Mouse (Mus musculus) heart, embryonic 15.5 days (tissue): ENCODE measurements around the gene Doxl2. TPM values are rescaled to one million over a fixed set of nuclear protein-coding genes. Genes with fewer than 3 reads are reported as not detected.

Source experiments
- ATAC-seq: fragments of 200-750 bp; cut with Nextera tagmentation; replicated peaks from 2 replicates; pipeline ENCODE4 v1.8.0; 2017; ENCODE audit warnings: low read depth, moderate TSS enrichment; ENCODE audit not compliant: insufficient number of reproducible peaks, insufficient read depth, low FRiP score
- H3K27ac ChIP-seq: fragments of 300-500 bp; sonication (generic); 2 replicates; pipeline ENCODE4 v1.5.1; 2015; ENCODE audit warnings: mild to moderate bottlenecking, inconsistent platforms
- H3K27me3 ChIP-seq: fragments of 300-500 bp; sonication (generic); 2 replicates; pipeline ENCODE4 v1.6.1; 2015; ENCODE audit warnings: inconsistent platforms
- H3K36me3 ChIP-seq: fragments of 300-500 bp; sonication (generic); 2 replicates; pipeline ENCODE4 v1.6.1; 2015; ENCODE audit warnings: mild to moderate bottlenecking, inconsistent platforms
- H3K4me1 ChIP-seq: fragments of 300-500 bp; sonication (generic); replicated peaks from 2 replicates; pipeline ENCODE4 v1.6.1; 2015; ENCODE audit warnings: inconsistent platforms
- H3K4me2 ChIP-seq: fragments of 300-500 bp; sonication (generic); 2 replicates; pipeline ENCODE4 v1.6.1; 2015; ENCODE audit warnings: inconsistent platforms, mild to moderate bottlenecking, moderate library complexity
- H3K4me3 ChIP-seq: fragments of 300-500 bp; sonication (generic); 2 replicates; pipeline ENCODE4 v1.5.1; 2015; ENCODE audit warnings: mild to moderate bottlenecking, inconsistent platforms
- H3K9ac ChIP-seq: fragments of 300-500 bp; sonication (generic); 2 replicates; pipeline ENCODE4 v1.6.1; 2015; ENCODE audit warnings: mild to moderate bottlenecking, inconsistent platforms
- H3K9me3 ChIP-seq: fragments of 300-500 bp; sonication (generic); replicated peaks from 2 replicates; pipeline ENCODE4 v1.6.1; 2016; ENCODE audit warnings: inconsistent platforms
- WGBS: fragments of 180-500 bp; shearing (Covaris S2); methylation state at CpG from one replicate; pipeline ENCODE4 v1.1.7; 2015; ENCODE audit warnings: mixed read lengths; 5-methylcytosine and 5-hydroxymethylcytosine counted together
- polyA plus RNA-seq: library from polyadenylated mRNA; unstranded; fragments of >200 nt; fragmentation: Nextera tagmentation; extraction: Ambion mirVana; gene quantifications from 2 replicates; pipeline ENCODE4 v1.2.1, GENCODE M21; 2015

The Doxl2 gene
- polyA plus RNA-seq, 1 experiment from 2014 or later: not detected

GRCm38 (mm10) chr6:48967868-48968267 is 6.9 kb upstream of the Doxl2 start:
- Histone ChIP-seq H3K27me3 (no peaks in the 10 kb centered on the region), H3K4me2 (no peak overlapping the region)

GRCm38 (mm10) chr6:48979616-48980015 is 4.9 kb downstream of the Doxl2 start:
- Histone ChIP-seq H3K4me2 (no peak overlapping the region), H3K27me3 (no peaks in the 10 kb centered on the region), H3K4me3 (no peak overlapping the region), H3K9ac (no peak overlapping the region), H3K9me3 (no peaks in the 10 kb centered on the region), H3K4me1 (no peaks in the 10 kb centered on the region), H3K27ac (no peak overlapping the region), H3K36me3 (no peaks in the 10 kb centered on the region)
- WGBS: 30% methylated on average over 1 of the region's 1 CpGs
- ATAC-seq: no peak

More at GRCm38 (mm10) chr6:48967868-48968267, 6.9 kb upstream of the Doxl2 start:
- Histone ChIP-seq H3K9me3 (no peaks in the 10 kb centered on the region), H3K4me3 (no peak overlapping the region), H3K9ac (no peak overlapping the region), H3K36me3 (no peaks in the 10 kb centered on the region), H3K4me1 (no peaks in the 10 kb centered on the region), H3K27ac (no peak overlapping the region)
- no peak for ATAC-seq

DNA sequence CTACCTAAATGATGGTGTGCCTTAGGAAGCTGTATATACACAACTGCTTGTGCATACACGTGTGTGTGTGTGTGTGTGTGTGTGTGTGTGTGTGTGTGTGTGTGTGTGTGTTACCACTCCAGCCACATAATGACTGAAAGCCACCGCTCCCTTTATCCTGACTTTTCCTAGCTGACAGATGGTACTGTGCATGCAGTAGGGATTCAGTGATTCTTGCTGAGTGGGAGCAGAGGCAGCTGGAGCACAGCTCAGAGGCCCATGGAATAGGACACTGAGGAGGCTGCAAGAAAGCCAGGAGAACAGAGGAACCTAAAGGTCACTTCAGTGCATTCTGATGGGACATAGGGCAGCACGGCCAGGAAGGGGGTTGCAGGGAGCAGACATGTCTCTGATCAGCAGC is 7.5 kb downstream of the Doxl2 start:
- H3K27ac ChIP-seq: no peak overlapping the region
- H3K27me3 ChIP-seq: no peaks in the 10 kb centered on the region
- no peak overlapping the region for H3K9ac ChIP-seq
- no peaks in the 10 kb centered on the region for H3K4me1 ChIP-seq
- no peak for ATAC-seq
- WGBS: 63% methylated on average over 3 of the region's 3 CpGs
- no peaks in the 10 kb centered on the region for H3K36me3 ChIP-seq
- no peak overlapping the region for H3K4me3 ChIP-seq
- H3K4me2 ChIP-seq: no peak overlapping the region
- H3K9me3 ChIP-seq: no peaks in the 10 kb centered on the region

- H3K4me1 ChIP-seq: no peaks in the 10 kb centered on the region
- no peaks in the 10 kb centered on the region for H3K9me3 ChIP-seq
- no peak for ATAC-seq
- 27% methylated on average over 7 of the region's 7 CpGs for WGBS
- no peak within 1 kb of the TSS for H3K9ac ChIP-seq
- H3K27ac ChIP-seq: no peak within 1 kb of the TSS
- H3K4me2 ChIP-seq: no peak within 1 kb of the TSS
- no peaks in the 10 kb centered on the region for H3K36me3 ChIP-seq
- no peak within 1 kb of the TSS for H3K4me3 ChIP-seq
- H3K27me3 ChIP-seq: no peaks in the 10 kb centered on the region
These were observed 11.8 kb downstream of the Doxl2 start, which contains the start of gene Svs1 for GRCm38 (mm10) chr6:48986444-48986990. TSS of gene Svs1 (plus strand) at chr6:48986861.

DNA sequence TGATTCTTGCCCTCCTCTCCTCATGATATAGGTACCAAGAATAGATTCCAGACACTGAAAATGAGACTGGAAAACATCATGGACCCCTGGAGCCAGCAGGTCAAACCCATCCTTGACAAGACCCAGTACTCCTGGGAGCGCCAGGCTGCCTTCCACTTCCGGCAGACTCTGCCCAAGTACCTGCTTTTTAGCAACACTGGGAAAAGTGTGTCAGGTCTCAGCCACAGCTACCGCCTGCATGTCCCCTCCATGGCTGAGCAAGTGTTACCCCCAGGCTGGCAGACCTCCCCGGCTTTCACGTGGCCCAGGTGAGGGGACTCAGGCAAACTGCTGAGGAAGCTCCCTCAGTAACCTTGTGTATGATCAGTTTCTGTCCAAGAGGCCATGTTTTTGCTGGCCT is 15.2 kb downstream of the Doxl2 start:
- H3K36me3 ChIP-seq: no peaks in the 10 kb centered on the region
- 83% methylated on average over 5 of the region's 5 CpGs for WGBS
- no peaks in the 10 kb centered on the region for H3K9me3 ChIP-seq
- H3K4me1 ChIP-seq: no peaks in the 10 kb centered on the region
- no peaks in the 10 kb centered on the region for H3K27me3 ChIP-seq
- ATAC-seq: no peak
- no peak overlapping the region for H3K27ac ChIP-seq
- H3K4me3 ChIP-seq: no peak overlapping the region
- H3K4me2 ChIP-seq: no peak overlapping the region
- no peak overlapping the region for H3K9ac ChIP-seq

DNA sequence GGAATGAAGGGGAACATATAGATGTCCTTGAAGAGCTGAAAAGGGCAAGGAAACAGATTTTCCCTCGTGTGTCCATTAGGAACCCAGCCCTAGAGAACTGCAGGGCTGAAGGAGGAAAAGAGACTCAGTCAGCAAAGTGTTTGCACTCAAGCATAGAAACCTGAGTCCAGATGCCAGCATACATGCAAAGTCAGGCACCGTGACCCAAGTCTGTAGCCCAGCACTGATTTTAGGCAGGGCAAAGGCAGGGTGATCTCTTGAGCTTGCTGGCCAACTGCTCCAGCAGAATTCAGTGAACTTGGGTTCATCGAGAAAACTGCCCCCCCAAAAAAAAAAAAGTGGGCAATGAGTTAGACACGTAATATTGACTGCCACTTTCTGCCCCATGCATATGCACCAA is 17.2 kb downstream of the Doxl2 start:
- H3K36me3 ChIP-seq: no peaks in the 10 kb centered on the region
- WGBS: 66% methylated on average over 4 of the region's 4 CpGs
- H3K4me3 ChIP-seq: no peak overlapping the region
- ATAC-seq: no peak
- H3K9ac ChIP-seq: no peak overlapping the region
- no peak overlapping the region for H3K27ac ChIP-seq
- H3K4me2 ChIP-seq: no peak overlapping the region
- no peaks in the 10 kb centered on the region for H3K27me3 ChIP-seq
- H3K4me1 ChIP-seq: no peaks in the 10 kb centered on the region
- H3K9me3 ChIP-seq: no peaks in the 10 kb centered on the region

- ATAC-seq: no peak
- Histone ChIP-seq H3K4me2 (no peak overlapping the region), H3K9me3 (no peaks in the 10 kb centered on the region), H3K4me1 (no peaks in the 10 kb centered on the region), H3K9ac (no peak overlapping the region), H3K27ac (no peak overlapping the region), H3K36me3 (no peaks in the 10 kb centered on the region), H3K4me3 (no peak overlapping the region), H3K27me3 (no peaks in the 10 kb centered on the region)
- 48% methylated on average over 6 of the region's 6 CpGs for WGBS
These were observed 23.4 kb downstream of the Doxl2 start for GRCm38 (mm10) chr6:48998186-48998585.

- no peaks in the 10 kb centered on the region for H3K4me1 ChIP-seq
- no peak overlapping the region for H3K9ac ChIP-seq
- no peak overlapping the region for H3K27ac ChIP-seq
- H3K36me3 ChIP-seq: no peaks in the 10 kb centered on the region
- no peaks in the 10 kb centered on the region for H3K27me3 ChIP-seq
- 78% methylated on average over 4 of the region's 4 CpGs for WGBS
- ATAC-seq: no peak
- H3K4me3 ChIP-seq: no peak overlapping the region
- H3K4me2 ChIP-seq: no peak overlapping the region
- H3K9me3 ChIP-seq: no peaks in the 10 kb centered on the region
These were observed 24.0 kb downstream of the Doxl2 start for GRCm38 (mm10) chr6:48998796-48999195.

DNA sequence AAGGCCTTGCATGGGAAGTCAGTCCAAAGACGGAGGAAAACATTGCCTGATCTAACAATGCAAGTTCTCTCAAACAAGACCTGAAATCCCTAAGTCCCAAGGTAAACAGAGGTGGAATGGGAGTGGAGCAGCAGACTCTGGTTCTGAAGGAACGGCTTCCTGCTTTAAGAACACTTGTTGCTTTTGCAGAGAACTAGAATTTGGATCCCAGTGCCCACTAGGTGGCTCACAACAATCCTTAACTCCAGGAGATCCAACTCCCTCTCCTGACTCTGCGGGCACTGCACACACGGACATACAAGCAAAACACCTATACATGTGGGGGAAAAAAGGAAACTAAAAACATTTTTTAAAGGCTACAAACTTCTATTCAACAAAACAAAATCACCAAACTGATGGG is 28.6 kb downstream of the Doxl2 start:
- H3K27ac ChIP-seq: no peak overlapping the region
- H3K4me2 ChIP-seq: no peak overlapping the region
- 40% methylated on average over 4 of the region's 4 CpGs for WGBS
- no peaks in the 10 kb centered on the region for H3K36me3 ChIP-seq
- H3K27me3 ChIP-seq: no peaks in the 10 kb centered on the region
- no peak overlapping the region for H3K9ac ChIP-seq
- ATAC-seq: no peak
- H3K4me3 ChIP-seq: no peak overlapping the region
- no peaks in the 10 kb centered on the region for H3K9me3 ChIP-seq
- 0 out of 2 replicates have a peak, but pooled peaks cover 3% of the 10 kb centered on the region for H3K4me1 ChIP-seq

DNA sequence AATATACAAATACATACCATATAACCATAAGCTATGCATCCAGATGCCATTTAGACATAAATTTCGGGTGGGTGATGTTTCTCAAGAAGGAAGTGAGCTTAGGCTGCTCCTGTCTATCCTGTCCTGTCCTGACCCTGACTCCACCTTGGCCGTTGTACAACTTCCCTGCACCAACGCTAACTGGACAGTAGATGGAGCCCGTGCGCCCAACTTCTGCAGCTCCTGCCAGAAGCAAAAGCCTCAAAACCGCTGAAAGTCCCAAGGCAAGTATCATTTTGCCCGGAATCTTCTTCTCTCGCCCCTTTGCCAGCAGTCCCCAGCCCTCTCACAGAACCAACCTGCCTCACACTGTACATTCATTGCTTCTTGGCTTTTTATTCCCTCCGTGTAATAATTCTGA is 33.2 kb downstream of the Doxl2 start:
- peaks cover 10% of the 10 kb centered on the region for H3K4me1 ChIP-seq
- no peak for ATAC-seq
- no peaks in the 10 kb centered on the region for H3K27me3 ChIP-seq
- under 1% methylated on average over 9 of the region's 9 CpGs for WGBS
- no peak overlapping the region for H3K9ac ChIP-seq
- no peaks in the 10 kb centered on the region for H3K36me3 ChIP-seq
- no peaks in the 10 kb centered on the region; the same call in 1 of the 2 replicates for H3K9me3 ChIP-seq
- H3K27ac ChIP-seq: no peak overlapping the region
- H3K4me3 ChIP-seq: peak overlapping the region; percentile 40
- peak overlapping the region; percentile 54 for H3K4me2 ChIP-seq

DNA sequence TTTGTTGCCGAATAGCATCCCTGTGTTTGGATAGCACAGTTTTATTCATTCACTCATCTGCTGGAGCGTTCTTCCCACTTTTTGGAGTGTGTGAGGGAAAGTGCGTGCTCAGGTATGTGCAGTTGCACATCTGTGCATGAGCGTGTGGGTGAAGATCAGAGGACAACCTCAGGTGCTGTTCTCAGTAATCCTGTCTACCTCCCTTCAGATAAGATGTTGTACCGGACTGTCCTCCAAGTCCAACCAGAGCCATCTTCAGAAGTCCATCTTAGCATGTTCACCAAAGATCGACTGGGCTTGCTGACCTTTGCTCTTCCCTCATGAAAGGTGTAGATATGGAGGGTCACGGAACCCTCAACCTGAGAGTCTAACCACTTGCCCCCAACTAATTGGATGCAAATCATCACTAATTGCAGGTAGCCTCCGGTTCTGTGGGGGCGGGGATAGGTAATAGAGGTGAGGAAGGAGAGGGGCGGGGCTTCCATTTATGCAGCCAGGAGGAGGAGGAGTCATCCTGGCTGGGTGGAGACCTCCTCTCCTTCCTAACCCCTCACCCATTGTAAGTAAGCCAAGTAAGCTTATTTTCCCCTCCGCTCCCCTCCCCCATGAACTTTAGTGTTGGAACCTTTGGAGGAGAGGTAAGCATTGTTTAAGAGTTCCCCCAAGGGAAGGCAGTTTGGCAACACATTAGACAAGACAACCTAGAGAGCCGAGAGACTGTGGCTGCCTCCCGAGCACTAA is 33.8 kb downstream of the Doxl2 start:
- H3K27ac ChIP-seq: no peak overlapping the region
- H3K4me1 ChIP-seq: peaks cover 10% of the 10 kb centered on the region
- H3K36me3 ChIP-seq: no peaks in the 10 kb centered on the region
- no peak overlapping the region for H3K9ac ChIP-seq
- H3K9me3 ChIP-seq: no peaks in the 10 kb centered on the region; the same call in 1 of the 2 replicates
- peak overlapping the region; percentile 54 for H3K4me2 ChIP-seq
- no peaks in the 10 kb centered on the region for H3K27me3 ChIP-seq
- ATAC-seq: no peak
- peak overlapping the region; percentile 40 for H3K4me3 ChIP-seq
- WGBS: 23% methylated on average over 13 of the region's 13 CpGs

GRCm38 (mm10) chr6:49009161-49009555 is 34.4 kb downstream of the Doxl2 start:
- no peak for ATAC-seq
- Histone ChIP-seq H3K36me3 (no peaks in the 10 kb centered on the region), H3K4me2 (peak overlapping the region; percentile 54), H3K9me3 (no peaks in the 10 kb centered on the region; the same call in 1 of the 2 replicates), H3K27ac (no peak overlapping the region), H3K9ac (no peak overlapping the region), H3K27me3 (no peaks in the 10 kb centered on the region), H3K4me1 (peaks cover 10% of the 10 kb centered on the region), H3K4me3 (peak overlapping the region; percentile 40; the same call in 1 of the 2 replicates)
- WGBS: 30% methylated on average over 7 of the region's 7 CpGs
